Mouse (Mus musculus): Measurements from ENCODE around the gene Wtap.
A peak's percentile ranks its signal among the peaks of the same experiment; 100 is the strongest.
"Not testable (repeated sequence)": the region's sequence is repeated elsewhere in the genome, so short reads cannot be mapped to it uniquely, and the experiment has no call there.

Gene Wtap

GRCm38 (mm10) chr17:12994069-12994468 is at the start of gene Wtap:
Gene Wtap, minus strand, starts transcription at chr17:12994169.
- DNase-seq (ENCODE audit: low read depth, low spot score) = no peak

DNA sequence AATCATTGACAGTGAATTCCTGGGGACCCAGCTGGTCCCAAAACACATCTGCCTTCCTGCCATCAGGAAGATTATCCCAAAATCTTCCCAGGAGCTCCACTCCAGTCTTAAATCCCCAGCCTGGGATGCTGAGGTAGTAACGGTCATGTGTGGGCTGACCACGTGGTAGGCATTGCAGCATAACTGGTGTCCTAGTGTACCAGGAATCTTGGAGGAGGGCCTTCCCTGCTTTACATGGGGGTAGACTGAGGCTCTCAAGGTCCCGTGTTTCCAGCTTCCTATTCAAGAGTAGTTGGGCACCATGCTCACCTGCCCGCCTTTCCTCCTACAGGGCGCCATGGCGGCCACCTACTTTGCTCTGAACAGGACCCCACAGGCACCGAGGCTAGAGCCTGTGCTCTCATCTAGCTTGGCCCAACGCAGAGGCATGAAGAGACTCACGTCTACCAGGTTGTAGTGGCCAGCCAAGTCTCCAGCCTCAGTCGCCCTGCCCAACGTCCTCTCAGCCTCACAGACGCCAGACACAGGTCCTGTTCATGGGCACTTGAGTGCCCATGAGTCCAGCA is 42.7 kb upstream of the Wtap start:
- not testable (repeated sequence) for DNase-seq (ENCODE audit: low read depth, low spot score)

GRCm38 (mm10) chr17:13013316-13013715 is 19.3 kb upstream of the Wtap start:
- DNase-seq (ENCODE audit: low read depth, low spot score) = no peak

- DNase-seq (ENCODE audit: low read depth, low spot score) = peak; percentile 97
These were observed 15.9 kb upstream of the Wtap start for GRCm38 (mm10) chr17:13009887-13010286.

DNA sequence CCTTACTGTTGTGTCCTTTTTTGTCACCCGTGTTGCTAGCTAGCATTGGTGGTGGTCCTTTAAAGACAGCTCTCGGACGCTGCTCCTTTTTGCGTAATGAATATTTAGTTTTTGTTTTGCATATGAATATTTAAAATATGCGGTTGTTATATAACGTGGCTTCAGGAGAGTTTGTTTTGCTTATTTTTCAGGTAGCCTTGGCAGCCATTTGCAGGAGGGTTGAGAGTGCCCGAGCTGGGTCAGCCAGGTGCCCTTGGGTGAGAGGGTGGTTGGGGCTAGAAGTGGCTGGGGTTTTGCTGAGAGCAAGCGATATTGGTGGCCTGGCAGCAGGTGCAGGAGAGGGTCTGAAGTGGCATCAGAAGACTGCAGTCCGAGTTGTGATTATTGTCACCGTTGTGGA is 14.6 kb upstream of the Wtap start:
- DNase-seq (ENCODE audit: low read depth, low spot score) = no peak

DNA sequence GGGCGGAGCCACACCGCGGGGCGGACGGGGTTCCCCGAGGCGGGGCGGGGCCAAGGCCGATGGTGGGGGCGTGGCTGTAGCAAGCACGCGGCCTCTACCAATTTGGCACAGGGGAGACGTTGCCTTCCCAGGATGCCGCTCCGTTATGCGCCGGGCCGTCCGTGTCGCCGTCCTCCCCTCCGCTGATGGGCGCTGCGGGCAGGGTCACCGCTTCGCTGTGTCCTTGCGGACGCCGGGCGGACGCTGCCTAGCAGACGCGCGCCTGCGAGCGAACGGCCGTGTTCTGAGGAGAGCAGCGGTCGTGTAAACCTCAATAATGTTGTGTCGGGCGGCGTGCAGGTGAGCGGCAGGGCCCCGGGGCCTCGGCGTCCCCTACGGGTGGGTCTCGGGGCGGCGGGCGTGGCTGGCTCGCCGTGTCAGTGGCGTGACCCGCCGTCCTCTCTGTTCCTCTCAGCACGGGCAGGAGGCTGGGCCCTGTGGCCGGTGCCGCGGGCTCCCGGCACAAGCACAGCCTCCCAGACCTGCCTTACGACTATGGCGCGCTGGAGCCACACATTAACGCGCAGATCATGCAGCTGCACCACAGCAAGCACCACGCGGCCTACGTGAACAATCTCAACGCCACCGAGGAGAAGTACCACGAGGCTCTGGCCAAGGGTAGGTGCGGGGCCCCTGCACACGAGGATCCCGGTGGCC is 13.9 kb upstream of the Wtap start:
- DNase-seq (ENCODE audit: low read depth, low spot score) = peak; percentile 97

DNA sequence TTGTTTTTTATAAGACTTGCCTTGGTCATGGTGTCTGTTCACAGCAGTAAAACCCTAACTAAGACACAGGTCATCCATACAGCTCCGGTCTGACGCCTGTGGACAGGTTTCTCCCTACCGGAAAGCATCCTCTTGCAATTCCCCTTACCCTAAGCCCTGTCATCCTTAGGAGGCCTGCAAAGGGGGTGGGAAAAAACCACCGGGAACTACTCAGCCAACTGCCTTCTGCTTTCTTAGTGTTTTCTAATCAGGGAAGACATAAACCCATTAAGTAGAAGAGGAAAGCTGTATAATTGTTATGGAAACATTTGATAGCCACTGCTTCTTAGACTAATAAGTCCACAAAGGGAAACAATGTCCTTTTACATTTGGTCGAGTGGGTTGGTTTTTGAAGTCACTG is 13.0 kb upstream of the Wtap start:
- DNase-seq (ENCODE audit: low read depth, low spot score) = no peak

GRCm38 (mm10) chr17:13006546-13006945 is 12.6 kb upstream of the Wtap start, which contains the start of gene Sod2:
Gene Sod2, plus strand, starts transcription at chr17:13006846.
- not testable (repeated sequence) for DNase-seq (ENCODE audit: low read depth, low spot score)

DNA sequence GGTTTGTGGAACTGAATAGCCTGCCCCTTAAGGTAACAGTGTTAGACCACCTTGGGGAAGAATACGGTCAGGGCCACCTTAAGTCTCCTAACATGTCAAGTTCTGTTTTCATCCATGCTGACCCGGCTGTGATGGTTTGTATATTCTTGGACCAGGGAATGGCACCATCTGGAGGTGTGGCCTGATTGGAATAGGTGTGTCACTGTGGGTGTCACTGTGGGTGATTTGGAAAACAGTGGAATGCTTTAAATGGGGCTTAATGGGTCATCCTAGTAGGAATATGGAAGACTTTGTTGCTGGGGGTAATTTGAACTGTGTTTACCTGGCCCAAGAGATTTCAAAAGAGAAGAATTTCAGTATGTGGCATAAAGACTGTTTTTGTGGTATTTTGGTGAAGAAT is 10.5 kb upstream of the Wtap start:
- DNase-seq (ENCODE audit: low read depth, low spot score) = not testable (repeated sequence)

DNA sequence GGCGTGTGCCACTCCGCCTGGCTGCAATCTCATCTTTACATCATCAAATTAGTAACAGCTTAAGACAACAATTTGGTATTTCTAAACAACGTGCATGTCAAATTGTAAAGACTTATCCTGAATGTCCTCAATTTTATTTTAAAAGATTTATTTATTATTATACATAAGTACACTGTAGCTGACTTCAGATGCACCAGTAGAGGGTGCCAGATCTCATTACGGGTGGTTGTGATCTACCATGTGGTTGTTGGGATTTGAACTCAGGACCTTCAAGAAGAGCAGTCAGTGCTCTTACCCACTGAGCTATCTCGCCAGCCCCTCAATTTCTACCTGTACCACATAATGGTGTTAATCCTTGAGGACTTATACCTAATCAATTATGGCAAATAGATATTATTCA is 8.3 kb upstream of the Wtap start:
- not testable (repeated sequence) for DNase-seq (ENCODE audit: low read depth, low spot score)

DNA sequence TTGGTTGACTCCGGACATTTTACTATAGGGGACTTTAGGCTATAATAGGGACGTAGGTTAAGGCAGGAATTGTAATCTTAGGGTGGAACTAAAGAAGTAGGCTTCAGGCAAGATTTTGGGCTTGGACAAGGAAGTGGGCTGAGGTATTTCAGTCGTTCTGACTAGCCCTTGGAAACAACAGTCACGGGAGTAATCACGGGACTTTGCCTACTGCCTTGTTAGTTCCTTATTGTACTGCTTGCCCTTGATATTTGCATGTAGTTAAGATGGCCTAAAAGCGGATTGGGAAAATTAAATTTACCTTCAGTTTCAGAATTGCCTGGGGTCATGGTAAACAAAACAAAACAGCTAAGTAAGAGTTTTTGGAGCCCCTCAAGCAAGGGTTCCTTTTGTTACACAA is 5.1 kb upstream of the Wtap start:
- no peak for DNase-seq (ENCODE audit: low read depth, low spot score)

DNA sequence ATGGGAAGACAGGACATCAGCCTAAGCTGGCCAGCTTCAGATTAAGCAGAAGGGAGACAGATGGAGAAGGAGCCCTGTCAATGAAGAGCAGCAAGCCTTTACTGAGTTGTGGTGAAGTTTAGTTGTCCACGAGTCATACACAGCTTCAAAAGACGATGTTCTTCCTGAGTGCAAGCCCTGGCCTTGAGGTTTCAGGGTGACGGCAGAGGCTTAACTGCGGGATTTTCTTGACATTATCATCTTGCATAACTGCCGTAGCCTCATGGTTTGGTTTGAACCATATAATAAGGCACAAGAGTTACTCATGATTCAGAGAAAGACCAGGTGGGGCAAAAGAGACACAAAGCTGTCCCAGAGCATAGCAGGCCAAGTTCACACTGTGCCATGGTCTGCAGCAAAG is 3.9 kb upstream of the Wtap start:
- no peak for DNase-seq (ENCODE audit: low read depth, low spot score)

DNA sequence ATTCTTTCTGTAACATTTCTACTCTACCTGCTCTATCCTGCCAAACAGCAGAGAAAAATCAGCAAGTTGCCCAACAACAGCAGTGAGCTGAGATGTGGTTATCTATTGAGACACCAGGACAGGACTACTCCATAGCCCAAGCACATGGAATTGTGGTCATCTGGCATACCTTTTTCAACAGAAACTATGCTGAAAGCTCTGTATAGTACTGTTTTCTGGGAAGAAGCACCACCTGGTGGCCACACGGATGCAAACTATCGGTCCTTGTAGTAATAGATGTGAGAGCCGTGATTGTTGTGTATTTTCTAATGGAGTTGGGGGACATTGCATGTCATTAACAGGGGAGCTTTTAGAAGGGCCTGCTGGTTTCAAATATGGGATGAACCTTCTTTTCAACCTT is 2.4 kb upstream of the Wtap start:
- DNase-seq (ENCODE audit: low read depth, low spot score) = peak; percentile 84

- DNase-seq (ENCODE audit: low read depth, low spot score) = peak; percentile 92
These were observed 1.4 kb downstream of the Wtap start for GRCm38 (mm10) chr17:12992470-12992991.

- peak; percentile 69 for DNase-seq (ENCODE audit: low read depth, low spot score)
These were observed 2.2 kb downstream of the Wtap start for GRCm38 (mm10) chr17:12991635-12992358.

- DNase-seq (ENCODE audit: low read depth, low spot score) = peak; percentile 53
These were observed 2.8 kb downstream of the Wtap start for GRCm38 (mm10) chr17:12991194-12991634.

DNA sequence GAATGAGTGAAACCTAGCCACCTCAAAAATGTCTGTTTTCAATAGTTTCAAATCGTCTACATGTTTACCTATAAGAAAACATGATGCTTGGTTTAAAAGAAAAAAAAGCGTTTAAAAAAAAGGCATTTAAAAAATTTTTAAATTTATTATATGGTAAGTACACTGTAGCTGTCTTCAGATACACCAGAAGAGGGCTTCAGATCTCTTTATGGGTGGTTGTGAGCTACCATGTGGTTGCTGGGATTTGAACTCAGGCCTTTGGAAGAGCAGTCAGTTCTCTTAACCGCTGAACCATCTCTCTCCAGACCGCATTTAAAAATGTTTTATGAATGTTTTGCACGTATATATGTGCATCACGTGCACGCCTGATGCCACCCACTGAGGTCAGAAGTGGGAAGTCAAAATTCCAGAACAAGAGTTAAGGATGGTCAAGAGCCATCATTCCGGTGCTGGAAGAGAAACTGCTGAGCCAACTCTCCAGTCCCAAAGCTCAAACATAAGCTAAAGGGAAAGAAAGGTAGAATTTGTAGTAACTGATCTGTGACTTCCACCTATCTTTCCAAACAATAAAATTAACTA is 3.3 kb downstream of the Wtap start:
- DNase-seq (ENCODE audit: low read depth, low spot score) = peak; percentile 43

DNA sequence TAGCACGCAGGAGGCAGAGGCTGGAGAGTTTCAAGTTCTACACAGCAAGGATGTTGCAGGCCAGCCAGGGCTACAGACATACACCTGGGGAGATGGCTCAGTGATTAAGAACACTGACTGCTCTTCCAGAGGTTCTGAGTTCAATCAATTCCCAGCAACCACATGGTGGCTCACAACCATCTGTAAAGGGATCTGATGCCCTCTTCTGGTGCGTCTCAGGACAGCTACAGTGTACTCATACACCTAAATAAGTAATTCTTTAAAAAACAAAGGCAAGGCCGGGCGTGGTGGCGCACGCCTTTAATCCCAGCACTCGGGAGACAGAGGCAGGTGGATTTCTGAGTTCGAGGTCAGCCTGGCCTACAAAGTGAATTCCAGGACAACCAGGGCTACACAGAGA is 5.9 kb downstream of the Wtap start:
- peak; percentile 44 for DNase-seq (ENCODE audit: low read depth, low spot score)

DNA sequence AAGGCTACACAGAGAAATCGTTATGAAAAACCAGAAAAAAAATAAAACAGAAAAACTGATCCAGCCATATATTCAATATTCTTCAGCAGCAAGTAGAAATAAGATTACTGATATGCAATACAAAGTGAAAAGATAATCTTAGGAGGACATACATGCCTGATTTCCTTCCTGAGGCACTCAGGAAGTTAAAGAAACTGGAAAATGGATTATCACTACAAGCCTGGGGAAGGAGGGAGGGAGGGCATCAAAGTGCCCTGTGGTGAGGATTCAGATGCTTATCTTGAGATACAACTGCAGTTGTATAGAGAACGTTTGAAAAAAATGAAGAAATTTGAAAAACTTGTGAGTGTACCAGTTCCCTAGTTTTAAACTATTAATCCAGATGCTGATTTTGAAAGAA is 10.0 kb downstream of the Wtap start:
- no peak for DNase-seq (ENCODE audit: low read depth, low spot score)

DNA sequence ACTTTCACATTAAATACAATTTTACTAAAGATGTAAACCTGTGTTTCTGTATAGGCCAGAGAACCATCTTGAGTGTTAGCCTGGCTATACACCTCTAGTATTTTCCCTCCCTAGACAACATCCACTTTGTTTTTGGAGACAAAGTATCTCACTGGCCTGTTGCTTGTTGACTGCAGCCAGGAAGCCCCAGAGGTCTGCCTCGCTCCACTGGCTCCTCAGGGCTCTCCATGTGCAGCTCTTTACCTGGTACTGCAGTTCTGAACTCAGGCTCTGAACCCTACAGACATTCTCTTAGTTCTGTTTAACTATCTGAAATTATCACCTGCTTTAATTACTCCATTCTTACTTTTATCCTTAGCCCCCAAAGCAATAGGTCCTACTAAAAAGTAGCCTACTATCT is 15.4 kb downstream of the Wtap start:
- DNase-seq (ENCODE audit: low read depth, low spot score) = no peak

DNA sequence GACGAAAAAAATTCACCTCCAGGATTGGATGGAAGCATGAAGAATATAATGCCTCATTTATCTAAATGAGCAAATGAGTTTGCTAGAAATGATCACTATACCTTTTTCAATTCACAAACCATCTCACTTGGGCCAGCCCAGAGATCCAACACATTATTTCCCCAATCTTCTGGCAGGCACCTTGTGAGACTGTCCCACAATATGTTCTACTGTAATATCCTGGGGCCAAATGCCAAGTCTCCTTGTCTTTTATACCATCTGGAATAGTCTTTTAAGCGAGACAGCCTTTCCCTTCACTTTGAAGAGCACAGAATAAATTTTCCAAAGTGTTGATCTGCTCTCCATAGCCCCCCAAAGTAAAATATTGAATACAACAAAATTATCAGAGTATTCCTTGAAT is 20.1 kb downstream of the Wtap start:
- DNase-seq (ENCODE audit: low read depth, low spot score) = no peak

DNA sequence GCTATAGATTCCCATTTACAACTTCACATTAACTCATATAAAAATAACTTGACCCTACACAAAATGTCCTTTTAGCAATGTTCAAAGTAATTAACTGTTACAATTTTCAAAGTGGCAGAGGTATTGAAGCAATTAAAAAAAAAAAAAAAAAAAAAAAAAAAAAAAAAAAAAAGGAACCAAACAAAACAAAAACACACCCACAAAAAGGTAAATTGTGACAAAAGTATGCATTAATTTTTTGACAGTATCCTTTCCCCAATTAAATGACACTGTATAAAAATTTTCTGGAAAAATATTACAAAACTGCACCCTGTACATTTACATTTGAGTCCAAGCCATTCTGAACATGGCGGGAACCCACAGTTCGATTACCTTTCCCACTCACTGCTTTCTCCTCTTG is 26.8 kb downstream of the Wtap start:
- DNase-seq (ENCODE audit: low read depth, low spot score) = no peak
